Mouse (Mus musculus): Measurements from ENCODE around the gene Gm8267. TPM values are rescaled to one million over a fixed set of nuclear protein-coding genes. Genes with fewer than 3 reads are reported as not detected.
"Not testable (repeated sequence)": the region's sequence is repeated elsewhere in the genome, so short reads cannot be mapped to it uniquely, and the experiment has no call there.

The Gm8267 gene
- not detected in 2 replicates for polyA plus RNA-seq (2015; fragmentation: Nextera tagmentation; extraction: Ambion mirVana)

GRCm38 (mm10) chr14:44750240-44750639 lies at the start of gene Gm8267:
Gene Gm8267 (minus strand): TSS chr14:44750340.
- WGBS, result 77% methylated on average over 3 of the region's 3 CpGs
- Histone ChIP-seq H3K4me1 (ENCODE audit: control insufficient read depth, insufficient read depth, low read length) (no peaks in the 10 kb centered on the region), H3K27me3 (ENCODE audit: control insufficient read depth, insufficient read depth, low read length) (no peaks in the 10 kb centered on the region), H3K9me3 (replicated peaks; ENCODE audit: control insufficient read depth, low read length) (no peaks in the 10 kb centered on the region), H3K36me3 (ENCODE audit: control insufficient read depth, insufficient read depth, low read length) (no peaks in the 10 kb centered on the region), H3K27ac (ENCODE audit: low read length) (no peak within 1 kb of the TSS), H3K4me3 (replicated peaks; ENCODE audit: low read length) (no peak within 1 kb of the TSS), H3K4me2 (ENCODE audit: low read depth, low read length) (no peak within 1 kb of the TSS), H3K9ac (ENCODE audit: low read length) (no peak within 1 kb of the TSS)
- ATAC-seq (ENCODE audit: insufficient read depth, low FRiP score), result no peak

GRCm38 (mm10) chr14:44789537-44790382 lies 39.6 kb upstream of the Gm8267 start:
- ATAC-seq (ENCODE audit: insufficient read depth, low FRiP score), result peak; percentile 60; the same call in 1 of the 2 replicates
- H3K27ac ChIP-seq (ENCODE audit: low read length); H3K4me2 ChIP-seq (ENCODE audit: low read depth, low read length); H3K36me3 ChIP-seq (ENCODE audit: control insufficient read depth, insufficient read depth, low read length); H3K4me3 ChIP-seq (replicated peaks; ENCODE audit: low read length); H3K9me3 ChIP-seq (replicated peaks; ENCODE audit: control insufficient read depth, low read length); H3K4me1 ChIP-seq (ENCODE audit: control insufficient read depth, insufficient read depth, low read length); H3K9ac ChIP-seq (ENCODE audit: low read length); H3K27me3 ChIP-seq (ENCODE audit: control insufficient read depth, insufficient read depth, low read length): not testable (repeated sequence)
- WGBS, result 44% methylated on average over 2 of the region's 2 CpGs

GRCm38 (mm10) chr14:44742789-44743188 lies 7.4 kb downstream of the Gm8267 start:
- not testable (repeated sequence) for H3K27ac ChIP-seq (ENCODE audit: low read length); H3K36me3 ChIP-seq (ENCODE audit: control insufficient read depth, insufficient read depth, low read length); ATAC-seq (ENCODE audit: insufficient read depth, low FRiP score); H3K4me1 ChIP-seq (ENCODE audit: control insufficient read depth, insufficient read depth, low read length); H3K9ac ChIP-seq (ENCODE audit: low read length); H3K9me3 ChIP-seq (replicated peaks; ENCODE audit: control insufficient read depth, low read length); H3K4me3 ChIP-seq (replicated peaks; ENCODE audit: low read length); H3K27me3 ChIP-seq (ENCODE audit: control insufficient read depth, insufficient read depth, low read length); H3K4me2 ChIP-seq (ENCODE audit: low read depth, low read length)
- WGBS, result 50% methylated on average over 1 of the region's 1 CpGs

GRCm38 (mm10) chr14:44730711-44731110 lies 19.4 kb downstream of the Gm8267 start:
- not testable (repeated sequence) for H3K4me3 ChIP-seq (replicated peaks; ENCODE audit: low read length); ATAC-seq (ENCODE audit: insufficient read depth, low FRiP score); H3K36me3 ChIP-seq (ENCODE audit: control insufficient read depth, insufficient read depth, low read length); H3K4me1 ChIP-seq (ENCODE audit: control insufficient read depth, insufficient read depth, low read length); H3K4me2 ChIP-seq (ENCODE audit: low read depth, low read length); H3K9ac ChIP-seq (ENCODE audit: low read length); H3K27me3 ChIP-seq (ENCODE audit: control insufficient read depth, insufficient read depth, low read length); H3K9me3 ChIP-seq (replicated peaks; ENCODE audit: control insufficient read depth, low read length); H3K27ac ChIP-seq (ENCODE audit: low read length)

- not testable (repeated sequence) for H3K27ac ChIP-seq (ENCODE audit: low read length); ATAC-seq (ENCODE audit: insufficient read depth, low FRiP score)
Observed at GRCm38 (mm10) chr14:44706356-44706755, 43.8 kb downstream of the Gm8267 start, which contains the start of gene Gm8257. Gene Gm8257 (minus strand): TSS chr14:44706456.

More at GRCm38 (mm10) chr14:44706356-44706755, 43.8 kb downstream of the Gm8267 start, which contains the start of gene Gm8257:
- H3K4me3 ChIP-seq (replicated peaks; ENCODE audit: low read length); H3K27me3 ChIP-seq (ENCODE audit: control insufficient read depth, insufficient read depth, low read length); H3K9ac ChIP-seq (ENCODE audit: low read length); H3K4me1 ChIP-seq (ENCODE audit: control insufficient read depth, insufficient read depth, low read length); H3K9me3 ChIP-seq (replicated peaks; ENCODE audit: control insufficient read depth, low read length); H3K36me3 ChIP-seq (ENCODE audit: control insufficient read depth, insufficient read depth, low read length); H3K4me2 ChIP-seq (ENCODE audit: low read depth, low read length): not testable (repeated sequence)
- WGBS, result 77% methylated on average over 3 of the region's 3 CpGs

Other genes starting within 250 kb of the Gm8267 start
- gene Gm17093, start 232.1 kb downstream of the Gm8267 start, polyA plus RNA-seq (2015; fragmentation: Nextera tagmentation; extraction: Ambion mirVana), result not detected in 2 replicates
- gene Gm8247, start 167.2 kb downstream of the Gm8267 start, polyA plus RNA-seq (2015; fragmentation: Nextera tagmentation; extraction: Ambion mirVana), result not detected in 2 replicates
- not detected in 2 replicates for gene Gm5624, start 122.4 kb downstream of the Gm8267 start, polyA plus RNA-seq (2015; fragmentation: Nextera tagmentation; extraction: Ambion mirVana)
- gene Gm8257, start 43.9 kb downstream of the Gm8267 start, polyA plus RNA-seq (2015; fragmentation: Nextera tagmentation; extraction: Ambion mirVana), result not detected in 2 replicates
- gene Ptgdr, start 109.0 kb upstream of the Gm8267 start, polyA plus RNA-seq (2015; fragmentation: Nextera tagmentation; extraction: Ambion mirVana), result 0.84 and 0.85 TPM in 2 replicates
- 2.0 and 2.3 TPM in 2 replicates for gene Ptger2, start 237.9 kb upstream of the Gm8267 start, polyA plus RNA-seq (2015; fragmentation: Nextera tagmentation; extraction: Ambion mirVana)

Measured in stomach, embryonic 16.5 days (tissue).